Mouse (Mus musculus): Measurements from ENCODE around the gene Sbsn. TPM values are rescaled to one million over a fixed set of nuclear protein-coding genes. Genes with fewer than 3 reads are reported as not detected.

Sbsn gene
- total RNA-seq, 2 experiments from 2014 or later, result 4.8 to 5.1 TPM

- DNase-seq, result peak; percentile 68
These were observed 7.6 kb downstream of the Sbsn start for GRCm38 (mm10) chr7:30758853-30759252.

- DNase-seq, result no peak
These were observed 10.6 kb downstream of the Sbsn start for GRCm38 (mm10) chr7:30761769-30762352.

GRCm38 (mm10) chr7:30763456-30763855, 12.2 kb downstream of the Sbsn start, which contains the start of gene Dmkn:
Dmkn (plus strand) TSS chr7:30763756.
- no peak for DNase-seq

GRCm38 (mm10) chr7:30765173-30765572, 13.9 kb downstream of the Sbsn start:
- peak; percentile 15 for DNase-seq

GRCm38 (mm10) chr7:30766408-30766807, 15.1 kb downstream of the Sbsn start:
- DNase-seq, result no peak

- DNase-seq, result no peak
These were observed 18.0 kb downstream of the Sbsn start for GRCm38 (mm10) chr7:30769236-30769635.

- DNase-seq, result no peak
These were observed 24.8 kb downstream of the Sbsn start for GRCm38 (mm10) chr7:30776104-30776503.

GRCm38 (mm10) chr7:30777081-30777579, 25.9 kb downstream of the Sbsn start:
- no peak for DNase-seq

GRCm38 (mm10) chr7:30777911-30778310, 26.6 kb downstream of the Sbsn start:
- no peak for DNase-seq

GRCm38 (mm10) chr7:30781792-30782191, 30.5 kb downstream of the Sbsn start:
- no peak for DNase-seq

- no peak for DNase-seq
These were observed 31.4 kb downstream of the Sbsn start for GRCm38 (mm10) chr7:30782658-30783057.

GRCm38 (mm10) chr7:30785154-30785553, 33.9 kb downstream of the Sbsn start:
- DNase-seq, result no peak

- no peak for DNase-seq
These were observed 34.7 kb downstream of the Sbsn start for GRCm38 (mm10) chr7:30785721-30786546.

- DNase-seq, result no peak
These were observed 36.2 kb downstream of the Sbsn start, which contains the start of gene Krtdap for GRCm38 (mm10) chr7:30787377-30788022. Krtdap (plus strand) TSS chr7:30787896.

- no peak for DNase-seq
These were observed 38.9 kb downstream of the Sbsn start for GRCm38 (mm10) chr7:30790141-30790540.

- DNase-seq, result no peak
These were observed 40.6 kb downstream of the Sbsn start for GRCm38 (mm10) chr7:30791921-30792320.

- DNase-seq, result no peak
These were observed 43.6 kb downstream of the Sbsn start for GRCm38 (mm10) chr7:30794921-30795320.

- no peak for DNase-seq
These were observed 45.5 kb downstream of the Sbsn start for GRCm38 (mm10) chr7:30796790-30797189.

- DNase-seq, result no peak
These were observed 49.4 kb downstream of the Sbsn start for GRCm38 (mm10) chr7:30800653-30801052.

GRCm38 (mm10) chr7:30803256-30803655, 52.0 kb downstream of the Sbsn start:
- DNase-seq, result no peak

- no peak for DNase-seq
These were observed 52.9 kb downstream of the Sbsn start for GRCm38 (mm10) chr7:30804026-30804715.

Measured in heart, postnatal 4 days (tissue).